Mouse (Mus musculus) kidney, postnatal 36 days (tissue): ENCODE data around the gene Ctnnb1.
"Not testable (repeated sequence)": the region's sequence is repeated elsewhere in the genome, so short reads cannot be mapped to it uniquely, and the experiment has no call there.

Experiments used
- DNase-seq, 2 experiments: peaks; one replicate each; pipeline ENCODE4 v3.0.0; 2021 to 2022; ENCODE audit warnings: mixed read lengths in 2 of 2

The Ctnnb1 gene

DNA sequence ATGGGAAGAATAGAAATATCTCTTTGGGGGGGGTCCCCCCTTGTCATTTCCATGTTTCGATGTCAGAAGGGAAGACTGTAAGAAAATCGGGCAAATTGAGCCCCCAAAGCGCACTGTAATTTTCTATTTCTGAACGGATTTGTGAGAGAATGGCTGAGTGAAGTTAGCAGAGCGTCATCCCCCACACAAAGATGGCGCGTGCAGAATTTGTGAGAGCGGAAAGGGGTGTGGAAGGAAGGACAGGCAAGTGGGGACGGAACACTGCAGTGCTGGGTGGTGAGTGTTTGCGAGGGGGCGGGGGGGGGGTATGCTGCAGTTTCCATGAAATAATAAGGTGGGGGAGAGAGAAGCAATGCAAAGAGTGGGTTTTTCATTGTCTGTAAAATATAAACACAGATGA is at the start of gene Ctnnb1:
TSS of gene Ctnnb1 (plus strand) at position 136 of the 400 bp plus-strand sequence.
- no peak for DNase-seq

DNA sequence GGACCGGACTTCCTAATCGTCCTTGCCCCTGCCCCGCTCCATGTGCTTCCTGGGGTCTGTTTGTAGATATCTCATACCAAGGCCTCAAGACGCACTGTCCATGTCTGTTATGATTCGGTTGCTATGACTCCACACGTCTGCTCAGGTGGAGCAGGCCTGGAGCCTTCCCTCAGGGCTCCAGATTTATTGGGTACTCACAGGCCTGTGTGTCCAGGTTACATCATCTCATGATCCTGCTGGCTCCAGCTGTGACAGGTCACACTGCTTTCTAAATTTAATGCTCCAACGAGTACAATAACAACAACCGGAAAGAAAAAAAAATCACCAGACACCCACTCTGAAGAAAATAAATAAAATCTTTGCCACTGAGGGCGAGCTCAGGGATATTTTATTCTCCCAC is 48.7 kb upstream of the Ctnnb1 start:
- DNase-seq: peak; percentile 48 to 63

DNA sequence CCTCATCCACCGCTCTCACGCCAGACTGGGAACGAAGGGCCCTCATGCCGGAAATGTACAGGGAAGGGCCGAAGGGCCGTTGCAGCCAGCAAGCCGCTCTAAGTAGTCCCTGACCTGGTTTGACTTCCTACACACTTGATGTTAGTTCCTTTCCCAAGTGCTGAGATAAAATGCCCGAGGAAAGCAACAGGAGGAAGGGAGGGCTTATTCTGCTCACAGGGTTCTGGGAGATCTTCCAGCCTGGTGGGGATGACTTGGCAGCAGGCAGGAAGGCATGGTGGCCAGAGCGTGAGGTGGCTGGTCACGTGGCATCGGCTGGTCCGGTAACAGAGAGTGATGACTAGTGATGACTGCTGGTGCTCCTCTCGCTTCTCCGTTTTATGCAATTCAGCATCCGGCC is 47.9 kb upstream of the Ctnnb1 start:
- DNase-seq: peak; percentile 57 to 58

GRCm38 (mm10) chr9:120881839-120882238 is 47.2 kb upstream of the Ctnnb1 start:
- peak in 1 of 2 experiments; percentile 4 for DNase-seq

DNA sequence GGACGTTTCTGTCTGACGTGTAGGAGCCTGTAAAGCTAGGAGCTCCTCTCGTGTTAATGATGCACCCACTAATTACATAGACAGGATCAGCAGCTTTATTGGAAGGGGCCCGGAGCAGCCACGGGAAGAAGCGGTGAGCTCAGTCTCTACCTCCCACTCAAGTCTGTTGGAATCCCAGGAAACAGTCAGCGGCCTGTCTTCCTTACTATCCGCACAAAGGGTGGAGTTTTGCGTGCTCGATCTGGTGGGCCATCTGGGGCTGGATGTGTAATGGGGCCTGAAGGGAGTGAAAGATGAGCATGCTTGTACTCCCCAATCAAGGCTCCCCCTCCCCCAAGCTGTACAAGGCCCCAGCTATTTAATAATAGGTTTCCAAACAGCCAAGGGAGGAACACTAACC is 44.3 kb upstream of the Ctnnb1 start:
- DNase-seq: no peak

- no peak for DNase-seq
Observed at GRCm38 (mm10) chr9:120887631-120888030, 41.4 kb upstream of the Ctnnb1 start.

GRCm38 (mm10) chr9:120893435-120893834 is 35.6 kb upstream of the Ctnnb1 start:
- DNase-seq: peak; percentile 21 to 58

DNA sequence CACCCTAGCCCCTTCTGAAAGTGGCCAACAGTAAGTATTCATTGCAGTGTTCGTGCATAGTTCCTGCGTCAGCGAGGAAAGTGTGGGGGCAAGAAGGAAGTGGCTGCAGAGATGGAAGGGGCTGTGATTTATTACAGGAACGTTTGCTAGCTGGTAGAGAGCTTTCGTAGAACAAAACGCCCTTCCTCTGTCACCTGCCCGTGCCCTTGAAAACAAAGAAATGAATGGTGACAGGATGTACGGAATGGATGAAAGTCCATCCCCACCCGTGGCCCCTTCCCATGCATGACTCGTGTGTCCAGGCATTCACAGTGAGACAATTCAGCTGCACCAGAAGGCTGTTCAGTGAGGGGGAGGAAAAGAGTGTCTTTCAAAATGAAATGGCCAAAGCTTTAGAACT is 35.0 kb upstream of the Ctnnb1 start:
- no peak for DNase-seq

GRCm38 (mm10) chr9:120894376-120894775 is 34.6 kb upstream of the Ctnnb1 start:
- DNase-seq: peak; percentile 35 to 44

DNA sequence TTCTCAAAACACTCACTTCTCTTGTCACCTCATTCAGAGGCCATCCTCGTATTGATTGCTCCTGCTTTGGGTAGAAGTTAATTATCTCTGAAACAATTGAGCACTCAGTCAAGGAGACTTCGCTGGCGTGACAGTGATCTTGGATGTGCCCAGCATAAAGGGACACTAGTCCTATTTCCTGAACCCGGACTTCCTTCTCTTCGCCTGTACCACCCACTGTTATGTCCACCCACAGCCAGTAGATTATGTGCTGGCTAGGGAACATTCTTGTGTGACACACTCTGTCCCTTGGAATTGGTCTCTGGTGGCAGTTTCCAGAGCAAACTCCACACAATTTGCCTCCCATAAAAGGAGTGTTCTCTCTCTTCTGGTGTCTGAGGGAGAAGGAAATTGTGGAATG is 32.5 kb upstream of the Ctnnb1 start:
- no peak for DNase-seq

- no peak for DNase-seq
Observed at GRCm38 (mm10) chr9:120897269-120897668, 31.7 kb upstream of the Ctnnb1 start.

DNA sequence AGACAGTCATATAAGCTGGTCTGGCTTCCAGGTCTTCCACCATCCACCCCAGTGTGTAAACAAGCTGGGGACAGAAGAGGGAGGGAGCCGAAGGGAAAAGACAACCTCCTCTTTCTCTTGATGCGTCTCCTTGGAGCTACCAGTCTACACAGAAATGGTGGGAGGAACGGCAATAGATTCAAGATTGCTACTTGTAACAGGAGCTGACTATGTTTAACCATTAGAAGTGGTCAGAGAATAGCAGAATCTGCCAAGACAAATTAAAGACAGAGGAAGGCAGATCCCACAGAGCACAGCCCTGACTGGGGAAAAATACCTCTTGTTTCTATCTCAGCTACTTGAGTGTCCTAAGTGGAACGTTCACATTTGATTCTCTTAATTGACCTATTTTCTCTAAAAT is 29.2 kb upstream of the Ctnnb1 start:
- no peak for DNase-seq

DNA sequence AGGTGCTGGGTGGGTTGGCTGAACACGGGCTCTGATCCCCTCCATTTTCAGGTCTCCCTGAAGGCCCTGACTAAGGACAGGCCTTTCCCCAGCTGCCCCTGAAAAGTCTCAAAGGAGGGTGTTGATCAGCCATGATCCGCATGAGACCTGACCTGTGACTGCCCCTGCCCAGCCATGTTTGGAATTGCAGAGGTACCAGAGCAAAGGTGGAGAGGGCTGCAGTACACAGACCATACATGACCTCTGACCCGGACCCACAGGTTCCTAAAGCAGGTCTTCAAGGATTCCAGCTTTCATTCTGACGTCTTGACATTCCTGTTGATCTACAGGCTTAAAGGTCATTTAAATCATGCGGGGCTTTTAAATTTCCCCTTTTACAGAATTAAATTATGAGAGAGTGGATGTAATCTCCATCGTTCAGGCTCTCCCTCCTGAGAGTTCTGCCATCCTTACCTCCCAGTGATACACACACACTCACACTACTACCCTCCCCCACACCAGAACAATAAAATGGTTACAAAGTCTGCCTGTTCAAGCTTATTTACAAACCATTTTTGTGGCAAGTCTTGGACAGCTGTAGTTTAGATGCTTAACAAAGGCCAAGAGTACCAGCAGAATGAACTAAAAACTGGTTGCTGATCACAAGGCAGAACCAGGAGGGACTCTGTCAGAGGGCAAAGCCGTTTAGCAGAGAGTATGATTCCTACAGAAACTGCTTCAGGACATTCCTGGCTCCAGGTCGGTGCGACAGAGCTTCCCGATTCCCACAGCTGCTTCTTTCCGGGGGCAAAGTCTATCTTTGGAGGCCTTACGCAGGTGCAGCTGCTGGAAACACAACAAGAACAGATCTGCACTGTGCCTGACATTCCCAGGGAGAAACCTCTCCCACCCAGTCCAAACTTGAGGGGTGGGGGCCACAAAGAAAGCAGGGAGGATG is 28.4 kb upstream of the Ctnnb1 start:
- DNase-seq: peak; percentile 50 to 51

- DNase-seq: no peak
Observed at GRCm38 (mm10) chr9:120902562-120902961, 26.5 kb upstream of the Ctnnb1 start.

GRCm38 (mm10) chr9:120908461-120908860 is 20.6 kb upstream of the Ctnnb1 start:
- DNase-seq: no peak

- DNase-seq: no peak
Observed at GRCm38 (mm10) chr9:120913152-120913551, 15.9 kb upstream of the Ctnnb1 start.

DNA sequence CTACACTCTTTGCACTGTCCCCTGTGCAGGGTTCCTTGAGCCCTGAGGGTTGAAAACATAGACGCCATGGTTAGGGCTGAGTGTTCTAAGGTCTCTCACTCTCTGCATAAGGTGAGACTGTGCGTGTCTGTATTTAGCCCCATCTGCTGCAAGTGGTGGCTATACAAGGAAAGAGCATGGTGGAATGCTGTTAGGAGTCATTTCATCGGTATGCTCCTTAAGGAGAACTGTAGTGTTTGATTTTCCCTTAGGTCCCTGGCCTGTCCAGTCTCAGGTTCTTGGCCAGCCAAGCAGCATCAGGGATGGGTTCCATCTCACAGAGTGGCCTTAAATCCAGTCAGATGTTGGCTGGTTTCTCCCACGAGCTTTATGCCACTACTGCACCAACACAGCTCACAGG is 14.6 kb upstream of the Ctnnb1 start:
- DNase-seq: no peak

DNA sequence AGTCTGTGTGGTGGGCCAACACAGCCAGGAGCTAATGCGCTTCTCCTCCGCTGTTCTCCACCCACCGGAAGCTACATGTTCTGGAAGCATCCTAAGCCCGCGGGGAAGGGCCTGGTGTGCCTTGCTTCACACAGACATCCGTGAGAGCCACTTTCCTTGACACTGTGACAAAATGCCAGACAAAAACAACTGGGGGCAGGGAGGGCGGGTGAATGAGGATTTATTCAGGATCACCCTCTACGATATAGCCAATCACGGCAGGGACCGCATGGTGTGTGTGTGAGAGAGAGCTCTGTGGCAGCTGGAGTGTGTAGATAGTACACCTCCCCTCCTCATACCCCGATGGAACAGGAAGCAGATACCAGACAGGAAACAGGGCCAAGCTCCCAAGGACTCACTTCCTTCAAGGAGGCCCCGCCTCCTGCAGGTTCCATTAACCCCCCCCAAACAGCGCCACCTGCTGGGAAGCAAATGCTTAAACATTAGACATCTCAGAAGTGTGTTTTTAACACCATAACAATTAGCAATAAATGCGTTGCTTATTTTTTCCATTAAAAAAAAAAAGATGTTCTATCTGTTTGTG is 14.0 kb upstream of the Ctnnb1 start:
- peak; percentile 32 to 62 for DNase-seq

DNA sequence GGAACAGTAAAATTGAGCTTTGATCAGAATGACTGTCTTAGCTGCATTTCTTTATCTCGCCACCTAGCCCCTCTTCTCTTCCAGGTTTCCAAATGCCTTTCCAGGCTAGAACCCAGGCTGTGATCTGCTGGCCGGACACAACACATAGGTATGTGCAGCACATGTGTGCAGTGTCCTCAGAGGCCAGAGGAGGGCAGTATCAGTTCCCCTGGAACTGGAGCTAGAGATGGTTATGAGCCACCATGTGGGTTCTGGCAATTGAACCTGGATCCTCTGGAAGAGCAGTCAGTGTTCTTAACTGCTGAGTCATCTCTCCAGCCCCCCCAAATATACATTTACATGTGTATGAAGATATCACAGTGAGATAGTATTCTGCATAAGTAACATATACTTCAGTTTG is 11.4 kb upstream of the Ctnnb1 start:
- DNase-seq: not testable (repeated sequence)

- peak in 1 of 2 experiments; percentile 37 for DNase-seq
Observed at GRCm38 (mm10) chr9:120918211-120918610, 10.8 kb upstream of the Ctnnb1 start.

DNA sequence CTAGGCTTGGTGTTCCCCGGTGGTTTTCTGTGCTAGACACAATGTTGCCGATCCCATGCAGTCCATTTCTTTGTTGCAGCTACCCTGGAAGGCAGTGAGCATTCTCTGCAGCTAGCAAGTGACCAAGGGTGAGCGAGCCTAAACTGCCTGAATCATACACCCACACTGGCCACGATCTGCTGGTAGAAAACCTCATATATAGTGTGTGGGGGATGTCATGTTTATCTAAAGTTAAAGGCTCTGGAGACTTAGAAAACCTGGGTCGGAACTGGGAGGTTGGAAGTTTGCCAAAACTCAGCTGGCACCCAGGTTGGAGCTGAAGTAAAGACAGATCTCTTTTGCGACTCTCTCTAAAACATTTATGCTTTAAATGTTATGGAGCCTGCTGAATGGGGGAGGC is 10.4 kb upstream of the Ctnnb1 start:
- DNase-seq: no peak

- no peak for DNase-seq
Observed at GRCm38 (mm10) chr9:120919130-120919529, 9.9 kb upstream of the Ctnnb1 start.

DNA sequence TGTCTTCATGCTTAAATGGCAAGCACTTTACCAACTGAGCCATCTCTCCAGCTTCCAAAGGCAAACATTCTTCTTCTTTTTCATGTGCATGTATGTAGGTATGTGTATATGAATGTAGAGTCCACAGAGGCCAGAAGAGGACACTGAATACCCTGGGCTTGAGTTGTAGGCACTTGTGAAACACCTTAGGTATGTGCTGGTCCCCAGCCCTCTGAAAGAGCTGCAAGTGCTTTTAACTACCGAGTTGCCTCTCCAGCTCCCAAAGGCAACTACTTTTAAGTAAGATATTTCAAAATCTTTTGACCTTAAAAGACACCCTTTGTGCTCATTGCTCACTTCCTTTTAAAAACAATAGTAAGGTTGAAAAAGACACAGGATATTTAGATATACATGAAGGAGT is 2.9 kb upstream of the Ctnnb1 start:
- no peak for DNase-seq

GRCm38 (mm10) chr9:120926939-120927606 is 1.9 kb upstream of the Ctnnb1 start:
- no peak for DNase-seq
